Mouse (Mus musculus) MEL (cell line): ENCODE measurements around the gene Vps35l. TPM values are rescaled to one million over a fixed set of nuclear protein-coding genes. Genes with fewer than 3 reads are reported as not detected.

Experiments
- DNase-seq: peaks from one replicate; pipeline ENCODE4 v3.0.0; 2011; ENCODE audit warnings: low read depth, low spot score
- H3K27ac ChIP-seq: 2 replicates; pipeline ENCODE4 v1.5.1; 2012; ENCODE audit warnings: low read depth, mild to moderate bottlenecking, control low read depth, low read length, moderate library complexity; ENCODE audit not compliant: control insufficient read depth
- H3K27me3 ChIP-seq, 2 experiments: fragments of 150-350 bp in 1 of 2; sonication (generic) in 1 of 2; 2 replicates each; pipeline ENCODE4 v1.6.1; 2012; ENCODE audit warnings: low read length in 2 of 2, mild to moderate bottlenecking in 2 of 2, improper control_type of control experiment in 1 of 2, moderate library complexity in 1 of 2; ENCODE audit not compliant: insufficient read depth in 2 of 2, control insufficient read depth in 1 of 2
- H3K36me3 ChIP-seq, 2 experiments: 2 replicates each; pipeline ENCODE4 v1.6.1; 2012 to 2014; ENCODE audit warnings: low read length in 2 of 2, improper control_type of control experiment in 1 of 2, inconsistent platforms in 1 of 2, mild to moderate bottlenecking in 1 of 2; ENCODE audit not compliant: insufficient read depth in 2 of 2, control insufficient read depth in 1 of 2
- H3K4me1 ChIP-seq, 2 experiments: fragments of 150-350 bp in 1 of 2; sonication (generic) in 1 of 2; 2 replicates each; pipeline ENCODE4 v1.6.1; 2012; ENCODE audit warnings: low read length in 2 of 2, improper control_type of control experiment in 1 of 2, mild to moderate bottlenecking in 1 of 2; ENCODE audit not compliant: insufficient read depth in 2 of 2, control insufficient read depth in 1 of 2
- H3K4me3 ChIP-seq, 2 experiments: fragments of 150-350 bp in 1 of 2; sonication (generic) in 1 of 2; 2 replicates each; pipeline ENCODE4 v1.5.1; 2012; ENCODE audit warnings: low read depth in 2 of 2, low read length in 2 of 2, mild to moderate bottlenecking in 2 of 2, moderate library complexity in 2 of 2, control low read depth in 1 of 2, improper control_type of control experiment in 1 of 2; ENCODE audit not compliant: control insufficient read depth in 1 of 2, insufficient read depth in 1 of 2
- H3K79me2 ChIP-seq: 2 replicates; pipeline ENCODE4 v1.6.1; 2012; ENCODE audit warnings: mild to moderate bottlenecking, low read length, moderate library complexity; ENCODE audit not compliant: control insufficient read depth, poor library complexity, insufficient read depth
- H3K9ac ChIP-seq: 2 replicates; pipeline ENCODE4 v1.6.1; 2012; ENCODE audit warnings: low read depth, mild to moderate bottlenecking, control low read depth, low read length, moderate library complexity; ENCODE audit not compliant: control insufficient read depth, poor library complexity, severe bottlenecking
- H3K9me3 ChIP-seq: fragments of 150-350 bp; sonication (generic); replicated peaks from 2 replicates; pipeline ENCODE4 v1.6.1; 2012; ENCODE audit warnings: mild to moderate bottlenecking, low read length, improper control_type of control experiment, moderate library complexity; ENCODE audit not compliant: insufficient read depth
- BHLHE40 ChIP-seq: IDR thresholded peaks from 2 replicates; pipeline ENCODE4 v1.6.1; 2012; ENCODE audit warnings: low read depth, mild to moderate bottlenecking, inconsistent platforms, low read length, improper control_type of control experiment, borderline replicate concordance
- CTCF ChIP-seq, 3 experiments: IDR thresholded peaks in 2 of 3; conservative IDR thresholded peaks in 1 of 3; 2 replicates each; pipeline ENCODE4 v1.5.1; 2011 to 2012; ENCODE audit warnings: low read length in 3 of 3, low read depth in 2 of 3, mild to moderate bottlenecking in 2 of 3, improper control_type of control experiment in 1 of 3, inconsistent platforms in 1 of 3, mixed read lengths in 1 of 3, moderate library complexity in 1 of 3; ENCODE audit not compliant: control insufficient read depth in 1 of 3, insufficient read depth in 1 of 3, poor library complexity in 1 of 3, severe bottlenecking in 1 of 3
- E2F4 ChIP-seq: IDR thresholded peaks from 2 replicates; pipeline ENCODE4 v1.6.1; 2011; ENCODE audit warnings: low read depth, low read length, improper control_type of control experiment, borderline replicate concordance
- EP300 ChIP-seq, 2 experiments: IDR thresholded peaks; 2 replicates each; pipeline ENCODE4 v1.6.1; 2011; ENCODE audit warnings: improper control_type of control experiment in 2 of 2, low read length in 2 of 2, low read depth in 1 of 2, mild to moderate bottlenecking in 1 of 2
- ETS1 ChIP-seq: IDR thresholded peaks from 2 replicates; pipeline ENCODE4 v1.6.1; 2012; ENCODE audit warnings: low read depth, mild to moderate bottlenecking, inconsistent platforms, low read length, improper control_type of control experiment, moderate library complexity
- GABPA ChIP-seq: IDR thresholded peaks from 2 replicates; pipeline ENCODE4 v1.6.1; 2012; ENCODE audit warnings: low read depth, mild to moderate bottlenecking, inconsistent platforms, low read length, improper control_type of control experiment, moderate library complexity
- KAT2A ChIP-seq: conservative IDR thresholded peaks from 2 replicates; pipeline ENCODE4 v1.6.1; 2012; ENCODE audit warnings: low read depth, low read length, improper control_type of control experiment, inconsistent platforms
- MAFK ChIP-seq: IDR thresholded peaks from 2 replicates; pipeline ENCODE4 v1.6.1; 2011; ENCODE audit warnings: low read depth, mild to moderate bottlenecking, low read length, improper control_type of control experiment, borderline replicate concordance
- MAZ ChIP-seq: IDR thresholded peaks from 2 replicates; pipeline ENCODE4 v1.6.1; 2012; ENCODE audit warnings: low read depth, mild to moderate bottlenecking, inconsistent platforms, low read length, improper control_type of control experiment
- MXI1 ChIP-seq: IDR thresholded peaks from 2 replicates; pipeline ENCODE4 v1.6.1; 2011; ENCODE audit warnings: mild to moderate bottlenecking, low read depth, low read length, improper control_type of control experiment
- MYB ChIP-seq: IDR thresholded peaks from 2 replicates; pipeline ENCODE4 v1.6.1; 2011; ENCODE audit warnings: mild to moderate bottlenecking, low read depth, low read length, improper control_type of control experiment
- NELFE ChIP-seq: IDR thresholded peaks from 2 replicates; pipeline ENCODE4 v1.6.1; 2011; ENCODE audit warnings: low read depth, low read length, improper control_type of control experiment
- POLR2A ChIP-seq, 2 experiments: IDR thresholded peaks; 2 replicates each; pipeline ENCODE4 v1.6.1; 2011 to 2012; ENCODE audit warnings: low read length in 2 of 2, mild to moderate bottlenecking in 2 of 2, control low read depth in 1 of 2, improper control_type of control experiment in 1 of 2, low read depth in 1 of 2, moderate library complexity in 1 of 2; ENCODE audit not compliant: control insufficient read depth in 1 of 2, insufficient read depth in 1 of 2, poor library complexity in 1 of 2
- SMC3 ChIP-seq: IDR thresholded peaks from 2 replicates; pipeline ENCODE4 v1.6.1; 2011; ENCODE audit warnings: low read depth, low read length, improper control_type of control experiment
- TAL1 ChIP-seq: IDR thresholded peaks from 2 replicates; pipeline ENCODE4 v1.6.1; 2012; ENCODE audit warnings: mild to moderate bottlenecking, inconsistent platforms, low read length, moderate library complexity, mixed read lengths
- TBP ChIP-seq: IDR thresholded peaks from 2 replicates; pipeline ENCODE4 v1.8.0; 2011; ENCODE audit warnings: low read depth, low read length, improper control_type of control experiment
- ZKSCAN1 ChIP-seq: IDR thresholded peaks from 2 replicates; pipeline ENCODE4 v1.6.1; 2012; ENCODE audit warnings: low read depth, mild to moderate bottlenecking, inconsistent platforms, low read length, improper control_type of control experiment, moderate library complexity
- ZMIZ1 ChIP-seq: IDR thresholded peaks from 2 replicates; pipeline ENCODE4 v1.6.1; 2012; ENCODE audit warnings: low read depth, mild to moderate bottlenecking, inconsistent platforms, low read length, improper control_type of control experiment, moderate library complexity
- ZNF384 ChIP-seq: IDR thresholded peaks from 2 replicates; pipeline ENCODE4 v1.6.1; 2012; ENCODE audit warnings: low read depth, mild to moderate bottlenecking, inconsistent platforms, low read length, improper control_type of control experiment
- polyA plus RNA-seq, 2 experiments: library from polyadenylated mRNA; stranded (reverse) in 1 of 2; unstranded in 1 of 2; fragments of >175 nt in 1 of 2; fragments of >200 nt in 1 of 2; gene quantifications; 2 replicates each; pipeline versions ENCODE4 v1.2.1 to v1.2.4; 2012; ENCODE audit warnings: low replicate concordance in 2 of 2, low read depth in 1 of 2; ENCODE audit not compliant: insufficient read length in 2 of 2, insufficient read depth in 1 of 2, missing spikeins in 1 of 2
- total RNA-seq: library from RNA; depleted of rRNA; stranded (reverse); fragments of 300-350 nt; gene quantifications from 2 replicates; pipeline ENCODE4 v1.2.3, GENCODE M21; 2012; rRNA removed

Vps35l gene
- total and polyA plus RNA-seq, 3 experiments = 37.6 to 87.4 TPM; not detected in 1

- no peak for TF ChIP-seq KAT2A
- TF ChIP-seq POLR2A (IDR thresholded peaks at IDR 0.05; ENCODE audit: control insufficient read depth in 1 of 2, insufficient read depth in 1 of 2, low read depth in 1 of 2, low read length in 2 of 2, poor library complexity in 1 of 2) = no peak
- no peak for TF ChIP-seq GABPA
- no peak for TF ChIP-seq E2F4
- no peak for TF ChIP-seq CTCF (IDR thresholded peaks at IDR 0.05 in 2 of 3, conservative IDR thresholded peaks at IDR 0.05 in 1 of 3; ENCODE audit: control insufficient read depth in 1 of 3, insufficient read depth in 1 of 3, low read depth in 2 of 3, low read length in 3 of 3, poor library complexity in 1 of 3, severe bottlenecking in 1 of 3)
- no peak for TF ChIP-seq TBP
- no peak for TF ChIP-seq BHLHE40
- no peak for TF ChIP-seq NELFE
- TF ChIP-seq MXI1 = no peak
- no peak for TF ChIP-seq ZMIZ1
- no peak for TF ChIP-seq MYB
- TF ChIP-seq EP300 (IDR thresholded peaks at IDR 0.05; ENCODE audit: low read depth in 1 of 2, low read length in 2 of 2) = no peak
- TF ChIP-seq MAFK = no peak
- TF ChIP-seq TAL1 = no peak
- no peak for TF ChIP-seq MAZ
- no peak for TF ChIP-seq ZNF384
- no peak for TF ChIP-seq SMC3
- no peak for TF ChIP-seq ZKSCAN1
- TF ChIP-seq ETS1 = no peak
- no peaks in the 10 kb centered on the region for H3K36me3 ChIP-seq
Measured at GRCm38 (mm10) chr7:118889046-118889680, 149.1 kb downstream of the Vps35l start.

More at GRCm38 (mm10) chr7:118889046-118889680, 149.1 kb downstream of the Vps35l start:
- H3K4me3 ChIP-seq = no peak overlapping the region
- no peaks in the 10 kb centered on the region for H3K4me1 ChIP-seq
- no peak for DNase-seq
- H3K9ac ChIP-seq = no peak overlapping the region
- H3K9me3 ChIP-seq = no peaks in the 10 kb centered on the region
- H3K79me2 ChIP-seq = no peaks in the 10 kb centered on the region
- peaks cover 0 to 4% of the 10 kb centered on the region in 2 experiments; a peak in 2 of 4 replicates for H3K27me3 ChIP-seq
- no peak overlapping the region for H3K27ac ChIP-seq

Other genes starting within 250 kb of the Vps35l start
- 3.3 and 4.3 TPM in 2 replicates for gene Itpripl2, start 248.3 kb upstream of the Vps35l start, total RNA-seq
- gene Itpripl2, start 248.3 kb upstream of the Vps35l start, polyA plus RNA-seq = 1 to 10 TPM in 1 of 2 experiments, not detected in 1; 4.8 TPM
- 64.9 and 66.2 TPM in 2 replicates for gene Coq7, start 206.9 kb upstream of the Vps35l start, total RNA-seq
- 10 to 100 TPM in 1 of 2 experiments, not detected in 1; 59.5 TPM for gene Coq7, start 206.9 kb upstream of the Vps35l start, polyA plus RNA-seq
- gene Tmc7, start 155.5 kb upstream of the Vps35l start, total RNA-seq = not detected in 2 replicates
- gene Tmc7, start 155.5 kb upstream of the Vps35l start, polyA plus RNA-seq = not detected
- not detected in 2 replicates for gene Tmc5, start 142.9 kb upstream of the Vps35l start, total RNA-seq
- gene Tmc5, start 142.9 kb upstream of the Vps35l start, polyA plus RNA-seq = not detected
- 38.1 and 38.6 TPM in 2 replicates for gene Gde1, start 34.4 kb upstream of the Vps35l start, total RNA-seq
- 10 to 100 TPM in 1 of 2 experiments, not detected in 1; 39.8 TPM for gene Gde1, start 34.4 kb upstream of the Vps35l start, polyA plus RNA-seq
- 8.9 and 10.4 TPM in 2 replicates for gene Ccp110, start 27.7 kb upstream of the Vps35l start, total RNA-seq
- gene Ccp110, start 27.7 kb upstream of the Vps35l start, polyA plus RNA-seq = 10 to 100 TPM in 1 of 2 experiments, not detected in 1; 12.3 TPM
- gene Iqck, start 115.5 kb downstream of the Vps35l start, total RNA-seq = 0.20 and 0.39 TPM in 2 replicates
- gene Iqck, start 115.5 kb downstream of the Vps35l start, polyA plus RNA-seq = under 1 TPM in 1 of 2 experiments, not detected in 1; 0.40 TPM
- 40.3 and 46.8 TPM in 2 replicates for gene Knop1, start 116.0 kb downstream of the Vps35l start, total RNA-seq
- 10 to 100 TPM in 1 of 2 experiments, not detected in 1; 66.9 TPM for gene Knop1, start 116.0 kb downstream of the Vps35l start, polyA plus RNA-seq